ENCODE assay signal across 15 mouse cellular contexts in the genomic region with DNA sequence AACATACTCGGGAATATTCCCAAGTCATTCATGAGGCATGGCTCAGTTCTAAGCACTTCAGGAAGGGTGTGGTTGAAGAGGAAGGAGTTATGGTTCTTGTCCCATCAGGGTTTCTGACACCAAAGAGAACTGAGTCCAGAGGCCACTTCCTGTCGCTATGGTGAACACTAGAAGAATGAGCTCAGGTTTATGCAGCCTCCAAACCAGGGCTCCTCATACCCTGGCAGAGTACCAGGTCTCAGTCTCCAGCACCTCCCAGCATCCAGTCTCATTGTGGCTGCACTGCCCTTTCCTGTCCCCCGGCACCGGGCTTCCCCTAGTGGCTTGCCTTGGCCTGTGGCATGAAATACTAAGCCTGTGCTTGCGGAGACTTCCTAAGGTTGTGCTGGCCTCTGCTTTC. TPM values are rescaled to one million over a fixed set of nuclear protein-coding genes. Genes with fewer than 3 reads are reported as not detected.
DNase-seq lines count a peak whose midpoint lies in the region; ATAC-seq and TF ChIP-seq lines count a peak whose summit lies in the region.
"Had no signal": no experiment of that assay in that cellular context is flagged by ENCODE, and none has a peak within 500 bp of the region (broad histone marks: within the 10 kb centered on the region; RNA-seq: fewer than 3 reads in every experiment).

No protein-coding gene starts in this region.

- no peaks in the 10 kb centered on the region for H3K27me3 ChIP-seq in heart, embryonic 11.5 days (ENCODE audit: control insufficient read depth, insufficient read depth, low read length)
- H3K27me3 ChIP-seq: midbrain, embryonic 15.5 days had no signal

- H3K9me3 ChIP-seq in heart, embryonic 11.5 days (replicated peaks; ENCODE audit: control insufficient read depth, low read length) = no peaks in the 10 kb centered on the region; the same call in 1 of the 2 replicates
- H3K9me3 ChIP-seq: embryonic facial prominence, embryonic 15.5 days; liver, embryonic 13.5 days; midbrain, embryonic 15.5 days had no signal

- H3K36me3 ChIP-seq in heart, embryonic 11.5 days (ENCODE audit: control insufficient read depth, insufficient read depth, low read length) = no peaks in the 10 kb centered on the region
- H3K36me3 ChIP-seq: embryonic facial prominence, embryonic 15.5 days; liver, embryonic 13.5 days; midbrain, embryonic 15.5 days had no signal

- peak; percentile 23 to 55 for DNase-seq in heart, adult 18-20 months
- DNase-seq in layer of hippocampus, adult 2 months (ENCODE audit: low spot score in 2 of 2) = no peak
- DNase-seq in layer of hippocampus, postnatal 25 days (ENCODE audit: extremely low spot score in 1 of 2, low spot score in 1 of 2) = no peak
- DNase-seq in urinary bladder, postnatal 36 days (ENCODE audit: low spot score in 2 of 2) = no peak
- no peak for DNase-seq in cerebellum, postnatal 36 days
- DNase-seq: cerebellum, postnatal 25 days; heart, postnatal 36 days; liver, embryonic 13.5 days; lung, postnatal 4 days; right cerebral cortex, postnatal 14 days had no signal

- H3K4me1 ChIP-seq in heart, embryonic 11.5 days (ENCODE audit: control insufficient read depth, insufficient read depth, low read length) = no peaks in the 10 kb centered on the region
- peaks cover 8% of the 10 kb centered on the region for H3K4me1 ChIP-seq in bone marrow, adult 2 months (ENCODE audit: control insufficient read depth, insufficient read depth, low read length)
- H3K4me1 ChIP-seq: embryonic facial prominence, embryonic 15.5 days; liver, embryonic 13.5 days; midbrain, embryonic 15.5 days had no signal

- whole genome bisulfite sequencing in heart, embryonic 11.5 days (ENCODE audit: insufficient replicate concordance) = 75% methylated on average over 5 of the region's 5 CpGs
- 19% methylated on average over 5 of the region's 5 CpGs for WGBS in bone marrow, adult 2 months

- ATAC-seq in heart, embryonic 11.5 days (replicated peaks; ENCODE audit: insufficient number of reproducible peaks, low FRiP score, low TSS enrichment) = no peak
- ATAC-seq in megakaryocyte, adult 5-6 weeks (ENCODE audit: poor library complexity, severe bottlenecking) = peak; percentile 62
- ATAC-seq: midbrain, embryonic 15.5 days had no signal

- H3K9ac ChIP-seq in heart, embryonic 11.5 days (ENCODE audit: low read depth, low read length) = no peak overlapping the region
- H3K9ac ChIP-seq: embryonic facial prominence, embryonic 15.5 days; liver, embryonic 13.5 days; midbrain, embryonic 15.5 days had no signal

- peak; percentile 42 for TF ChIP-seq CTCF in layer of hippocampus, adult 2 months (conservative IDR thresholded peaks at IDR 0.05)
- no peak for TF ChIP-seq CTCF in bone marrow, adult 2 months (IDR thresholded peaks at IDR 0.05; ENCODE audit: control insufficient read depth, insufficient read depth, low read length)

- H3K27ac ChIP-seq in heart, embryonic 11.5 days (ENCODE audit: low read depth, low read length) = no peak overlapping the region
- no peak overlapping the region for H3K27ac ChIP-seq in layer of hippocampus, adult 2 months
- H3K27ac ChIP-seq in bone marrow, adult 2 months (ENCODE audit: control insufficient read depth, insufficient read depth, low read depth, low read length, poor library complexity) = peak overlapping the region; percentile 55
- H3K27ac ChIP-seq: embryonic facial prominence, embryonic 15.5 days; liver, embryonic 13.5 days; midbrain, embryonic 15.5 days had no signal

- H3K4me2 ChIP-seq in heart, embryonic 11.5 days = no peak overlapping the region
- H3K4me2 ChIP-seq: embryonic facial prominence, embryonic 15.5 days; liver, embryonic 13.5 days; midbrain, embryonic 15.5 days had no signal

- TF ChIP-seq POLR2A in bone marrow, adult 2 months (IDR thresholded peaks at IDR 0.05; ENCODE audit: borderline replicate concordance, control insufficient read depth, low read depth, low read length) = no peak

- no peak overlapping the region for H3K4me3 ChIP-seq in heart, embryonic 11.5 days (ENCODE audit: low read depth, low read length)
- no peak overlapping the region for H3K4me3 ChIP-seq in layer of hippocampus, adult 2 months
- no peak overlapping the region for H3K4me3 ChIP-seq in bone marrow, adult 2 months (replicated peaks; ENCODE audit: control insufficient read depth, low read depth, low read length)
- H3K4me3 ChIP-seq: embryonic facial prominence, embryonic 15.5 days; liver, embryonic 13.5 days; midbrain, embryonic 15.5 days had no signal

RNA-seq across cellular contexts. Expression of a gene that starts 6.7 kb away (rescaled TPM):
- 10 to 100 TPM; 10.8 to 12.8 TPM for total RNA-seq in heart, adult 18-20 months (2021)
- 4.4 and 5.2 TPM in 2 replicates for polyA plus RNA-seq in heart, embryonic 11.5 days (2014; fragmentation: Nextera tagmentation; extraction: Ambion mirVana)
- 10 to 100 TPM; 18.3 to 20.3 TPM for total RNA-seq in layer of hippocampus, adult 2 months (2021)
- 10 to 100 TPM; 16.4 to 17.6 TPM for total RNA-seq in layer of hippocampus, postnatal 25 days (2021)
- polyA plus RNA-seq in bone marrow, adult 2 months (2011; ENCODE audit: insufficient read depth, insufficient read length, low replicate concordance, missing spikeins) = 12.5 and 23.7 TPM in 2 replicates
- 28.4 and 29.4 TPM in 2 replicates for total RNA-seq in megakaryocyte, adult 5-6 weeks (2015)
- 8.3 and 12.7 TPM in 2 replicates for total RNA-seq in megakaryocyte, adult 5-6 weeks (2017)

RNA-seq across cellular contexts. Expression of a gene that starts 55.7 kb away (rescaled TPM):
- 10 to 100 TPM; 15.3 to 20.3 TPM for total RNA-seq in heart, adult 18-20 months (2021)
- polyA plus RNA-seq in heart, embryonic 11.5 days (2014; fragmentation: Nextera tagmentation; extraction: Ambion mirVana) = 3.4 and 4.4 TPM in 2 replicates
- total RNA-seq in layer of hippocampus, adult 2 months (2021) = 10 to 100 TPM; 11.8 to 14.0 TPM
- total RNA-seq in layer of hippocampus, postnatal 25 days (2021) = 1 to 10 TPM; 8.6 to 9.3 TPM
- polyA plus RNA-seq in bone marrow, adult 2 months (2011; ENCODE audit: insufficient read depth, insufficient read length, low replicate concordance, missing spikeins) = 14.2 and 47.3 TPM in 2 replicates
- 20.1 and 20.5 TPM in 2 replicates for total RNA-seq in megakaryocyte, adult 5-6 weeks (2015)
- 20.1 and 21.9 TPM in 2 replicates for total RNA-seq in megakaryocyte, adult 5-6 weeks (2017)

Comparison
In these comparisons a context has a peak if more than half of its experiments do, and no peak if none do; other contexts are left out.
1. DNase-seq: peak in heart, adult 18-20 months (2 of 2); none in layer of hippocampus, adult 2 months (0 of 2), layer of hippocampus, postnatal 25 days (0 of 2), urinary bladder, postnatal 36 days (0 of 2) and cerebellum, postnatal 36 days (0 of 2).